Mouse (Mus musculus) neural tube, embryonic 15.5 days (tissue): ENCODE measurements around the gene Rack1. TPM values are rescaled to one million over a fixed set of nuclear protein-coding genes. Genes with fewer than 3 reads are reported as not detected.
"Not testable (repeated sequence)": the region's sequence is repeated elsewhere in the genome, so short reads cannot be mapped to it uniquely, and the experiment has no call there.

ENCODE experiments used
- ATAC-seq: fragments of 200-750 bp; cut with Nextera tagmentation; 2 replicates; pipeline ENCODE4 v1.8.0; 2017; ENCODE audit warnings: mild to moderate bottlenecking, moderate TSS enrichment, moderate library complexity; ENCODE audit not compliant: low FRiP score
- H3K27ac ChIP-seq: fragments of 300-500 bp; sonication (generic); replicated peaks from 2 replicates; pipeline ENCODE4 v1.5.1; 2015; ENCODE audit warnings: mild to moderate bottlenecking, inconsistent platforms
- H3K27me3 ChIP-seq: fragments of 300-500 bp; sonication (generic); replicated peaks from 2 replicates; pipeline ENCODE4 v1.6.1; 2015; ENCODE audit warnings: inconsistent platforms
- H3K36me3 ChIP-seq: fragments of 300-500 bp; sonication (generic); 2 replicates; pipeline ENCODE4 v1.6.1; 2015; ENCODE audit warnings: inconsistent platforms
- H3K4me1 ChIP-seq: fragments of 300-500 bp; sonication (generic); 2 replicates; pipeline ENCODE4 v1.6.1; 2015; ENCODE audit warnings: inconsistent platforms
- H3K4me2 ChIP-seq: fragments of 300-500 bp; sonication (generic); 2 replicates; pipeline ENCODE4 v1.6.1; 2015; ENCODE audit warnings: inconsistent platforms, mild to moderate bottlenecking, moderate library complexity
- H3K4me3 ChIP-seq: fragments of 300-500 bp; sonication (generic); replicated peaks from 2 replicates; pipeline ENCODE4 v1.5.1; 2015; ENCODE audit warnings: mild to moderate bottlenecking, inconsistent platforms
- H3K9ac ChIP-seq: fragments of 300-500 bp; sonication (generic); replicated peaks from 2 replicates; pipeline ENCODE4 v1.6.1; 2015; ENCODE audit warnings: mild to moderate bottlenecking, inconsistent platforms
- H3K9me3 ChIP-seq: fragments of 300-500 bp; sonication (generic); replicated peaks from 2 replicates; pipeline ENCODE4 v1.6.1; 2016; ENCODE audit warnings: inconsistent platforms
- WGBS: fragments of 180-500 bp; shearing (Covaris S2); methylation state at CpG from one replicate; pipeline ENCODE4 v1.1.7; 2015; ENCODE audit warnings: mixed read lengths; 5-methylcytosine and 5-hydroxymethylcytosine counted together
- polyA plus RNA-seq: library from polyadenylated mRNA; unstranded; fragments of >200 nt; fragmentation: Nextera tagmentation; extraction: Ambion mirVana; gene quantifications from 2 replicates; pipeline ENCODE4 v1.2.1, GENCODE M21; 2015

Rack1 gene
- polyA plus RNA-seq, 1 experiment from 2014 or later: 351 TPM

DNA sequence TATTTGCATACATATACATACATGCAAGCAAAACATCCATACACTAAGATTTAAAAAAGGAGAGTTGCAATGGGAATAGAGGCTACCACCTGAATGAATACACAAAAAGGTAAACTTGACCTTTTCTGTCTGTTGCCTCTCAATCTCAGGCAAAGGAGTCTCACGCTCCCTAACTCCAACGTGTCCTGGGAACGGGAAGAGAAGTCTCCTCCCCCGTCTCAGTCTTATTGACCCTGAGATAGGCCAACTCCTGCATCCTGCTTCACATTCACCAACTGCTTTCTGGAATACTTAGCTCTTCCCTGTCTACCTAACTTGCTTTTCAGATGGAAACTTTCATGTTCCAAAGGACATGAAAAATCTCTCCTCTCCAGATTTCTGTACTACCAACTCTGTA lies 9.3 kb downstream of the Rack1 start:
- no peak overlapping the region for H3K4me2 ChIP-seq
- WGBS: 75% methylated on average over 4 of the region's 4 CpGs
- no peak overlapping the region for H3K9ac ChIP-seq
- H3K27me3 ChIP-seq: no peaks in the 10 kb centered on the region
- peaks cover 80% of the 10 kb centered on the region for H3K36me3 ChIP-seq
- H3K4me3 ChIP-seq: no peak overlapping the region
- no peak overlapping the region for H3K27ac ChIP-seq
- no peaks in the 10 kb centered on the region for H3K9me3 ChIP-seq
- peaks cover 12% of the 10 kb centered on the region for H3K4me1 ChIP-seq
- no peak for ATAC-seq

DNA sequence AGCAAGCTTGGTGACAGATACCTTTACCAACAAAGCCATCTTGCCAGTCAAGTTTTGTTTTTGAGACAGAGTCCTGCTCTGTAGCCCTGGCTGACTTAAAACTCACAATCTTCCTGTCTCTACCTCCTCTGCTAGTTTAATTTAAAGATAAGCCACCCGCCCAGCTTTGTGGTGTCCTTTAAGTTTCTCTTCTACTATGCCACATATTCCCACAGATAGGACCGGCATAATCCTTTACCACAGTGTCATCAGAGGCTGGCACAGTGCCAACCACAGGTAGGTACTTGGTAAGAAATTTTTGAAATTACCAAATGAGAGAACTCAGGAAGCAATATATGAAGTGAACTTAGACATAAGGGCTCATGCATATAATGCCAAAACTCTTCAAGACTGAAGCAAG lies 10.0 kb downstream of the Rack1 start:
- H3K36me3 ChIP-seq: peaks cover 77% of the 10 kb centered on the region
- no peak for ATAC-seq
- no peaks in the 10 kb centered on the region for H3K27me3 ChIP-seq
- H3K4me2 ChIP-seq: no peak overlapping the region
- no peak overlapping the region for H3K9ac ChIP-seq
- H3K9me3 ChIP-seq: no peaks in the 10 kb centered on the region
- H3K4me3 ChIP-seq: no peak overlapping the region
- H3K27ac ChIP-seq: no peak overlapping the region
- peaks cover 19% of the 10 kb centered on the region for H3K4me1 ChIP-seq
- 94% methylated on average over 2 of the region's 2 CpGs for WGBS

DNA sequence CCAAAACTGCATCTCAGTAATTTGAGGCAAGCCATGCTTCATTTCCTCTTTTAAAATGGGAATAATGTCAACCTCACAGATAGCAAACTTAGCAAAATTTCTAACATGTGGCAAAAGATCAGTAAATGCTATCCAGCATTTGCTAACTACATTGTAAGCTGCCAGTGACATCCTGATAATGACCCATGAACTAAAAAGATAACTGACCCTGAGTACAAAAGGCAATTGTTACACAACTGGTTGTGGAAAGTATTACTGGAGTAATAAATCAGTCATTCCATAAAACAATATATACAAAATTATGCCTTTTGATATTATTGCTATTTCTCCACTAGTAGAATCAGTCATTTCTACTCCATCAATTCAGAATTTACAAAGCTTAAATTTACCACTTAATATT lies 13.7 kb downstream of the Rack1 start:
- ATAC-seq: no peak

DNA sequence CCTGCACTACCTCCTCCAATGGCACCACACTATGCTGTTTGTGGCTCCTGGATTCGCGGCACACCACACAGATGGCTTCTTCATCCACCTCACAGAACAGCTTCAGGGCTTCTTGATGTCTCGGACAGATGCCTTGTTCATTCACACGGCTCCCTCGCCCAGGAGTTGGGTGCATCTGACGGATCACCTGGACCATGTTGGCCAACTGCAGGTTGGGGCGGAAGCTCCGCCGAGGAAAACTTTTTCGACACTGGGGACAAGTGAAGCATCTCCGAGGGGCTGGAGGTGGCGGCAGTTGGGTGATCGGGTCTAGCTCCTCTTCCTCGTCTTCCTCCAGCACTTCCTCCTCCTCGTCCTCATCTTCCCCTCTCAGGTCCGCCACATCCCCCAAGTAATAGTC lies 15.7 kb downstream of the Rack1 start:
- Histone ChIP-seq H3K9me3 (no peaks in the 10 kb centered on the region), H3K4me2 (peak overlapping the region; percentile 85), H3K4me1 (peaks cover 32% of the 10 kb centered on the region), H3K4me3 (peak overlapping the region; percentile 86), H3K27me3 (no peaks in the 10 kb centered on the region), H3K36me3 (peaks cover 24% of the 10 kb centered on the region), H3K27ac (0 out of 2 replicates have a peak overlapping the region, but pooled peaks have one; percentile 8), H3K9ac (peak overlapping the region; percentile 76)
- 77% methylated on average over 16 of the region's 16 CpGs for WGBS
- ATAC-seq: no peak

More for the DNA sequence above, 13.7 kb downstream of the Rack1 start:
- H3K4me1 ChIP-seq: peaks cover 32% of the 10 kb centered on the region
- no peak overlapping the region for H3K9ac ChIP-seq
- H3K9me3 ChIP-seq: no peaks in the 10 kb centered on the region
- H3K36me3 ChIP-seq: peaks cover 42% of the 10 kb centered on the region
- no peak overlapping the region for H3K27ac ChIP-seq
- no peak overlapping the region for H3K4me2 ChIP-seq
- H3K4me3 ChIP-seq: no peak overlapping the region
- H3K27me3 ChIP-seq: no peaks in the 10 kb centered on the region

GRCm38 (mm10) chr11:48816281-48816781 lies 16.2 kb downstream of the Rack1 start:
- H3K9ac ChIP-seq: peak overlapping the region; percentile 76
- peak overlapping the region; percentile 99 for H3K27ac ChIP-seq
- no peaks in the 10 kb centered on the region for H3K27me3 ChIP-seq
- peak overlapping the region; percentile 85 for H3K4me2 ChIP-seq
- H3K4me1 ChIP-seq: peaks cover 32% of the 10 kb centered on the region
- no peaks in the 10 kb centered on the region for H3K9me3 ChIP-seq
- ATAC-seq: peak; percentile 67
- WGBS: 3% methylated on average over 23 of the region's 23 CpGs
- H3K36me3 ChIP-seq: peaks cover 19% of the 10 kb centered on the region
- H3K4me3 ChIP-seq: peak overlapping the region; percentile 86

- ATAC-seq: peak; percentile 97
- peak within 1 kb of the TSS; percentile 86 for H3K4me3 ChIP-seq
- WGBS: under 1% methylated on average over 76 of the region's 77 CpGs
These were observed 16.9 kb downstream of the Rack1 start, which contains the start of gene Trim41 for GRCm38 (mm10) chr11:48816800-48817665. TSS of gene Trim41 (minus strand) at chr11:48817353.

GRCm38 (mm10) chr11:48817794-48818193 lies 17.7 kb downstream of the Rack1 start:
- 7% methylated on average over 9 of the region's 9 CpGs for WGBS
- H3K4me2 ChIP-seq: peak overlapping the region; percentile 85
- H3K36me3 ChIP-seq: peaks cover 7% of the 10 kb centered on the region; the same call in 1 of the 2 replicates
- H3K9me3 ChIP-seq: no peaks in the 10 kb centered on the region
- H3K9ac ChIP-seq: peak overlapping the region; percentile 81
- peaks cover 6% of the 10 kb centered on the region; the same call in 1 of the 2 replicates for H3K27me3 ChIP-seq
- H3K4me1 ChIP-seq: peaks cover 32% of the 10 kb centered on the region
- ATAC-seq: no peak
- H3K27ac ChIP-seq: peak overlapping the region; percentile 99
- H3K4me3 ChIP-seq: peak overlapping the region; percentile 86

More at GRCm38 (mm10) chr11:48816800-48817665, 16.9 kb downstream of the Rack1 start, which contains the start of gene Trim41:
- Histone ChIP-seq H3K9me3 (no peaks in the 10 kb centered on the region), H3K4me2 (peak within 1 kb of the TSS; percentile 85), H3K9ac (peak within 1 kb of the TSS; percentile 81), H3K36me3 (peaks cover 12% of the 10 kb centered on the region), H3K27ac (peak within 1 kb of the TSS; percentile 99), H3K4me1 (peaks cover 32% of the 10 kb centered on the region), H3K27me3 (no peaks in the 10 kb centered on the region)

GRCm38 (mm10) chr11:48818346-48818745 lies 18.2 kb downstream of the Rack1 start:
- Histone ChIP-seq H3K27me3 (peaks cover 8% of the 10 kb centered on the region; the same call in 1 of the 2 replicates), H3K4me2 (peak overlapping the region; percentile 85), H3K4me1 (peaks cover 31% of the 10 kb centered on the region), H3K9me3 (no peaks in the 10 kb centered on the region), H3K36me3 (0 out of 2 replicates have a peak, but pooled peaks cover 4% of the 10 kb centered on the region), H3K27ac (peak overlapping the region; percentile 99), H3K9ac (peak overlapping the region; percentile 81), H3K4me3 (peak overlapping the region; percentile 86)
- no peak for ATAC-seq
- under 1% methylated on average over 16 of the region's 16 CpGs for WGBS

DNA sequence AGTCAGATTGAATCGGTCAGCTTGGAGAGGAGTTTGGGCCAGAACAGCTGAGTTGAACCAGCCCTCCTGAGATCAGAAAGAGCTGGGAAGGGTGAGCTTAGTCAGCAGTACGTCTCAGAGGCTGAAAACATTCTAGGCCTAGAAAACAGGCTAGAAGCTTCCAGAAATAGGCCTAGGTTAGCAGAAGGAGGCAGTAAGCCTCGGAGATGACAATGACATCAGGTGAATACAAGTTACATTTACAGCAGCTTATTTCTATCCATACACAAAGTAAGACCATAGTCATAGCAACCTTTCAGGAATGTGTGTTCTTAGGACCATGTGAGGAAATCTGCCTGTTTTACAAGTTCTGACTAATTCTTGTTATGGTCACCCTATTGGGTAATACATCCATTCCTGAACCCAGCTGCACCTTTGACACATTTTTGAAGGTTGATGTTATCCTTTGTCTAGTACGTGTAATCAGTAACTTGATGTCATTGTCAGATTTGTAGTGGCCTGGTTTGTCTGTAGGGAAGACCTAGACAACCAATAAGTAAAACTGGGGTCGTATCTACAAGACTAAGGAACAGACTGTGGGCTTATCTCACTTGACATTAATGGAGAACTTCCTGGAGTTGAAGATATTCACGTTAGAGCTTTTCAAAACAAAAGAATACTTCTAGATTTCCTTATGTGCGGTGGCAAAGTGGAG lies 19.6 kb downstream of the Rack1 start:
- peaks cover 17% of the 10 kb centered on the region for H3K27me3 ChIP-seq
- H3K27ac ChIP-seq: no peak overlapping the region

DNA sequence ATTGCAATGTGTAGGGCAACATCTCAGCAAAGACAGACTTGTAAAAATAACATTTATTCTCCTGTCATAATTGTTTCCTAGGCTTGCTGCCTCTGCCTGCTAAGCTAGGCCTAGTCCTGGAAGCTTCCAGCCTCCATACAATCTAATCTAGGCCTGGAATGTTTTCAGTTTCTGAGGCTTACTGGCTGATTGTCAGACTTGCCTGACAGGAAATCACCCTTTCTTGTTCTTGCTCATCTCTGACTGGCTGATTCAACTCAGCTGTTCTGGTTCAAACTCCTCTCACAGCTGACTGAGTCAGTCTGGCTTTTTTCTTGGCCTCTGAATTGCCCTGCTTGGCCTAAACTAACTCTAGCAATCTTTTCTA lies 20.2 kb downstream of the Rack1 start:
- Histone ChIP-seq H3K27me3 (peaks cover 20% of the 10 kb centered on the region), H3K4me2 (no peak overlapping the region), H3K4me3 (no peak overlapping the region), H3K27ac (no peak overlapping the region), H3K4me1 (peaks cover 29% of the 10 kb centered on the region), H3K9ac (no peak overlapping the region), H3K9me3 (no peaks in the 10 kb centered on the region), H3K36me3 (no peaks in the 10 kb centered on the region)
- ATAC-seq: no peak

More for the DNA sequence above, 19.6 kb downstream of the Rack1 start:
- Histone ChIP-seq H3K4me2 (no peak overlapping the region), H3K4me3 (no peak overlapping the region), H3K4me1 (peaks cover 33% of the 10 kb centered on the region), H3K9ac (no peak overlapping the region), H3K9me3 (no peaks in the 10 kb centered on the region), H3K36me3 (0 out of 2 replicates have a peak, but pooled peaks cover 2% of the 10 kb centered on the region)
- 78% methylated on average over 7 of the region's 7 CpGs for WGBS
- no peak for ATAC-seq

DNA sequence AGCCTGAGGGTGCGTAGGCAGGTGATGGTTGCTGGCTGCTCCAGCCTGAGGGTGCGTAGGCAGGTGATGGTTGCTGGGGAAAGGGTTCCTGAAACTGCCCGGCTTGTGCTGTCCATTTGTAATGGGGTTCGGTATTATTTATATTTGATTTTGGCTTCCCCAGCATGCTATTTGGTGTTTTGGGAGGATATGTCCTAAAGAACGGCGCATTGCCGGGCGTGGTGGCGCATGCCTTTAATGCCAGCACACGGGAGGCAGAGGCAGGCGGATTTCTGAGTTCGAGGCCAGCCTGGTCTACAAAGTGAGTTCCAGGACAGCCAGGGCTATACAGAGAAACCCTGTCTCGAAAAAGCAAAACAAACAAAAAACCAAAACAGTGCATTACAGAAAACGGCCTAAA lies 21.2 kb downstream of the Rack1 start:
- H3K27me3 ChIP-seq: peaks cover 20% of the 10 kb centered on the region
- not testable (repeated sequence) for ATAC-seq, H3K9ac ChIP-seq, H3K36me3 ChIP-seq, H3K4me3 ChIP-seq, H3K27ac ChIP-seq, H3K4me2 ChIP-seq, H3K9me3 ChIP-seq
- peaks cover 19% of the 10 kb centered on the region for H3K4me1 ChIP-seq
- WGBS: 82% methylated on average over 14 of the region's 14 CpGs
